Mouse (Mus musculus) skeletal muscle tissue, postnatal 0 days (tissue): ENCODE data around the gene Srpk3. TPM values are rescaled to one million over a fixed set of nuclear protein-coding genes. Genes with fewer than 3 reads are reported as not detected.

Source experiments
- polyA plus RNA-seq: library from polyadenylated mRNA; unstranded; fragments of >200 nt; fragmentation: Nextera tagmentation; extraction: Ambion mirVana; gene quantifications from 2 replicates; pipeline ENCODE4 v1.2.1, GENCODE M21; 2015

The Srpk3 gene
- polyA plus RNA-seq = 218 and 242 TPM in 2 replicates

DNA sequence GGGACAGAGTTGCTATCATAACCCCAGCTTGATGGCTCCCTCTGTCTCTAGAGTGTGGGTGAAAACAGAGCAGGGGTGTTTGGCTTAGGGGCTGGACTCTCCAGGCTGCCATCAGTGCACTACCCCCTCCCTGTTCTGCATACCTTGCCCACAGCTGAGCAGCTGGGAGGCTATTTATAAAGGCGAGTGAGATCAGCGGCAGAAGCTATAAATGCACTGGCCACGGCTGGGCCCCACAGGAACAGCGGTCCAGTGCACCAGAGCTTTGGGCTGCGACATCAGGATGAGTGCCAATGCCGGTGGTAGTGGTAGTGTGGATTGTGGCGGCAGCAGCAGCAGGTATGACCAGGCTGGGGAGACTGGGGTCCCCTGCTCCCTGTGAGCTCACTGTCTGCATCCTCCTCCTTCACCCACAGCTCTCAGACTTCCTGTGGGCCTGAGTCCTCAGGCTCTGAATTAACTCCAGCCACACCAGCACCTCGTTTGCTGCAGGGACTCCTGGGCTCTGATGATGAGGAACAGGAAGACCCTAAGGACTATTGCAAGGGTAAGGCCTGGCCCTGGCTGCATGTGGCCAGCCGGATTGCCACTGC lies at the start of gene Srpk3:
TSS of gene Srpk3 (plus strand) at position 238 of the 593 bp plus-strand sequence.

DNA sequence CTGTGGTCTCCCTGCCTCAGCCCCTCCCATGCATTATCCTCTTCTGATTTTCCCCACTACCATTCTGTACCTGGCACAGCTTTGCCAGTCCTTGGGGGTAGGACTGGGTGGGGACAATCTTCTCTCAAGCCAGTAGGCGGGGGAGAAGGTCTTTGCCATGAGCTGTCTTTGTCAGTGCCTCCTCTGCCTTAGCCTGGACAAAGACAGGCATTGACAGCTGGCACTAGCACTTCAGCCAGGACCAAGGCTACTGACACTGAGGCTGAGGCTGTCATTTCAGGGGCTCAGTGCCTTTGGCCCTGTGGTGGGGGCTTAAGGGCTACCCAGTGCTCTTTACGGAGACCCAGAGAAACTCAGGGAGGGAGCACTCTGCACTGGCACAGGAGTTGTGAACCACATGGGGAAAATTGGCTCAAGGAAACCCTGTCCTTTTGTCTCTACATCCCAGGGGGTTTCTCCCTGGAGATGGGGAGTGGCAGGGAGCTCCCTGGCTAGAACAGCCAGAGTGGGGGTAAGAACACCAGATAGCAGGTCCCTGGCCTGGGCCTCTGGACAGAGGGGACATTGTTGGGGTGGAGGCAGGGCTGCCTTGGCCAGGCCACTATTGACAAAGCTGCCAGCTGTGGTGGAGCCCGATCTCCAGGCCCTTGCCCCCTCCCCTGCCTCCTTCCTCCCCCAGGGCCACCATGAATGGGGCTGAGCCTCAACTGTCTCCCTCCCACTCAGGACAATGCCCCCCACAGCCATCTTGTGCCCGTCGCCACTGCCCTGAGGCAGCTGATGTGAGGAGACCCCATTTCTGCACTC lies 17.7 kb upstream of the Srpk3 start, which contains the start of gene Plxnb3:
TSS of gene Plxnb3 (plus strand) at position 757 of the 807 bp plus-strand sequence.

DNA sequence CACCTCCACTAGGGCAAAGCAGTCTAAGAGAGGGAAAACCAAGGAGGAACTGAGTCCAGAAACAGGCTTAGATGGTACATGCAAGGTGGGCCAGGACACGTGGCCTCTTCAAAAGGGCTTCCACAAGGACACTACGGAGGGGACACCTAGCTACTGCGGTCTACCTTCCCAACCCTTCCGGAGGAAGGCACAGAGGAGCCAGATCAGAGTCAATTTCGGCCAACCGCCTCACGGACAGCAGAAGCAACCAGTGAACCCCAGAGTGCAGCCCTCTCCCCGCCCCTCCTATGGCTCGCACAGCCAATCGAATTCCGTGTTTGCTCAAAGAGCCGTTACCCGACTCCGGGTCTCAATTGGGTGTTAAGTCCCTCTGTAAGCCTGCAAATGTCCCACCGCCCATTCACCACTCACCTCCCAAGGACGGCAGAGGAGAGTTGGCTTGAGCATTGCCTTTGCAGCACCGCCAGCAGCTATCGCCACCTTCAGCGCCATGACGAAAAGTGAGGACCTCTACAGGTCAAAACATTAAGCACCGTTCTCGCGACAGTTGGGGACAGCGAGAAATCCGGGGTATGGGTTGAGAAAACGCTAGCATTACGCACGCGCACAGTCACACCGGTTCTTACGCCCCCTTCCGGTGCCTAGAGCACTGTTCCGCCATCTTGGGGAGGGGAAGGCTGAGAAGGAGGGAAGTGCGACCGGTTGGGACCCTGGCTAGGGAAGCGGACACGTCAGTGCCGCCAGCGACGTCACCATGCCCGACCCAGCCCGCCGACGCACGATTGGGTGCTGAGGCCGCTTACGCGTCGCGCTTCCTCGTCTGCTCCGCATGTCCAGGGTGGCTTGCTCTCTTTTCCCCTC lies 12.4 kb downstream of the Srpk3 start, which contains the start of the genes Idh3g and Ssr4:
TSS of gene Idh3g (minus strand) at position 534 of the 861 bp plus-strand sequence.
TSS of gene Ssr4 (plus strand) at position 665 of the 861 bp plus-strand sequence.

DNA sequence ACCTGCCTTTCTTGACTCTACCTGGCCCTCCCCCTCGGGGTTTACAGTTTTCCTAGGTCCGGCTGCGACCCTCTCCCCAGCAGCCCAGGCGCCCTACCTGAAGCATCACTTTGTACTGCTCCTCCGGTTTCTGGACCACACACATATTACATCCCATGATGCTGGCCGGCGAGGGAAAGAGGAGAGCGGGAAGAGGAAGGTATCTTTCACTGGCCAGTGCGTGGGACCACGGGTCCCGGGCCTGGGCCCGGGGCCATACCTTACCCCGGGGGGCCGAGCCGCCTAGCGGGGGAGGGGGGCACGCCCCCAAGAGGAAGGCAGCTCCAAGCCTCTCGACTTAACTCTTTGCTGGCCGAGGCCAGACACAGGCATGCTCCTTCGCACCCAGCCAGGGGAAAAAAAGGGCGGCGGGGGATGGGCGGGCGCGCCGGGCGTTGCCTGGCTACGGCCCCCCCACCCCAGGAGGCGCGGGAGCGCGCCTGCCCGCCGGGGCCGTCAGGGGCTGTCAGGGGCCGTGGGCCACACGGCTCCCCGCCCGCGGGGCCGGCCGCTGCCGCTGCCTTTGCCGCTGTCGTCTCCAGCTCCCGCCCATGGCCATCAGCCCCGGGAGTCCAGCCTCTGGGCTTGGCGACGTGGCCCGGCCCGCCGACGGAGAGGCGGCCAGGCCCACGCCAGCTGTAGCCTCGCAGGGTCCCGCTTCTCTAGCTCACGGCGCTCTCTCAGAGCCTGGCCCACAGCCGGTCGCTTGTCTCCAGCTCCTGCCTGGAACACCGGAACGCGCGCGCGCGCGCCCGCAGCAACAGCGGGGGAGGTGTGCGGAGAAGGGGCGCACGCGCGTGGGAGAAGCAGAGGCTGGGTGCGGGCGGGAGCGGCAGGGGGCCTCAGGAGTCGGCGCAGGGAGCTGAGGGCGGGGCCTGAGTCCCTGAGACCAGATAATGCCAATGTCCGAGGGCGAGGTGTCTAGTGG lies 50.3 kb downstream of the Srpk3 start, which contains the start of gene Pdzd4:
TSS of gene Pdzd4 (minus strand) at position 785 of the 967 bp plus-strand sequence.

Other genes starting within 250 kb of the Srpk3 start
- gene Dusp9, start 135.0 kb upstream of the Srpk3 start, polyA plus RNA-seq = 0.13 and 0.45 TPM in 2 replicates
- gene Pnck, start 114.3 kb upstream of the Srpk3 start, polyA plus RNA-seq = 12.1 and 13.1 TPM in 2 replicates
- 7.4 and 9.1 TPM in 2 replicates for gene Slc6a8, start 101.3 kb upstream of the Srpk3 start, polyA plus RNA-seq
- 128 and 207 TPM in 2 replicates for gene Bcap31, start 58.2 kb upstream of the Srpk3 start, polyA plus RNA-seq
- 16.4 and 17.3 TPM in 2 replicates for gene Abcd1, start 57.8 kb upstream of the Srpk3 start, polyA plus RNA-seq
- gene Plxnb3, start 17.3 kb upstream of the Srpk3 start, polyA plus RNA-seq = 1.3 and 1.6 TPM in 2 replicates
- gene Idh3g, start 12.5 kb downstream of the Srpk3 start, polyA plus RNA-seq = 282 and 317 TPM in 2 replicates
- 163 and 171 TPM in 2 replicates for gene Ssr4, start 12.6 kb downstream of the Srpk3 start, polyA plus RNA-seq
- gene Pdzd4, start 50.6 kb downstream of the Srpk3 start, polyA plus RNA-seq = 0.16 and 0.26 TPM in 2 replicates
- gene Avpr2, start 117.7 kb downstream of the Srpk3 start, polyA plus RNA-seq = 0.10 TPM in 1 of 2 replicates, not detected in the other
- 0.58 and 0.63 TPM in 2 replicates for gene L1cam, start 121.7 kb downstream of the Srpk3 start, polyA plus RNA-seq
- 0.77 and 2.1 TPM in 2 replicates for gene Arhgap4, start 147.5 kb downstream of the Srpk3 start, polyA plus RNA-seq
- 94.8 and 99.2 TPM in 2 replicates for gene Naa10, start 147.5 kb downstream of the Srpk3 start, polyA plus RNA-seq
- 18.0 and 21.0 TPM in 2 replicates for gene Renbp, start 156.4 kb downstream of the Srpk3 start, polyA plus RNA-seq
- gene Hcfc1, start 192.0 kb downstream of the Srpk3 start, polyA plus RNA-seq = 20.1 and 20.3 TPM in 2 replicates
- gene Irak1, start 249.5 kb downstream of the Srpk3 start, polyA plus RNA-seq = 37.5 and 40.1 TPM in 2 replicates